Mouse (Mus musculus) MEL (cell line): ENCODE measurements at regions not wholly inside any gene's neighbourhood (a gene's known extent, or its start where the extent isn't known, plus 50 kb on each side); places are given as distances from the start of the nearest gene placed in this dataset.
"Not testable (repeated sequence)": the region's sequence is repeated elsewhere in the genome, so short reads cannot be mapped to it uniquely, and the experiment has no call there.

Experiments
- DNase-seq: peaks from one replicate; pipeline ENCODE4 v3.0.0; 2011; ENCODE audit warnings: low read depth, low spot score
- H3K27ac ChIP-seq: 2 replicates; pipeline ENCODE4 v1.5.1; 2012; ENCODE audit warnings: low read depth, mild to moderate bottlenecking, control low read depth, low read length, moderate library complexity; ENCODE audit not compliant: control insufficient read depth
- H3K27me3 ChIP-seq, 2 experiments: fragments of 150-350 bp in 1 of 2; sonication (generic) in 1 of 2; 2 replicates each; pipeline ENCODE4 v1.6.1; 2012; ENCODE audit warnings: low read length in 2 of 2, mild to moderate bottlenecking in 2 of 2, improper control_type of control experiment in 1 of 2, moderate library complexity in 1 of 2; ENCODE audit not compliant: insufficient read depth in 2 of 2, control insufficient read depth in 1 of 2
- H3K36me3 ChIP-seq, 2 experiments: 2 replicates each; pipeline ENCODE4 v1.6.1; 2012 to 2014; ENCODE audit warnings: low read length in 2 of 2, improper control_type of control experiment in 1 of 2, inconsistent platforms in 1 of 2, mild to moderate bottlenecking in 1 of 2; ENCODE audit not compliant: insufficient read depth in 2 of 2, control insufficient read depth in 1 of 2
- H3K4me1 ChIP-seq, 2 experiments: fragments of 150-350 bp in 1 of 2; sonication (generic) in 1 of 2; 2 replicates each; pipeline ENCODE4 v1.6.1; 2012; ENCODE audit warnings: low read length in 2 of 2, improper control_type of control experiment in 1 of 2, mild to moderate bottlenecking in 1 of 2; ENCODE audit not compliant: insufficient read depth in 2 of 2, control insufficient read depth in 1 of 2
- H3K4me3 ChIP-seq, 2 experiments: fragments of 150-350 bp in 1 of 2; sonication (generic) in 1 of 2; 2 replicates each; pipeline ENCODE4 v1.5.1; 2012; ENCODE audit warnings: low read depth in 2 of 2, low read length in 2 of 2, mild to moderate bottlenecking in 2 of 2, moderate library complexity in 2 of 2, control low read depth in 1 of 2, improper control_type of control experiment in 1 of 2; ENCODE audit not compliant: control insufficient read depth in 1 of 2, insufficient read depth in 1 of 2
- H3K79me2 ChIP-seq: 2 replicates; pipeline ENCODE4 v1.6.1; 2012; ENCODE audit warnings: mild to moderate bottlenecking, low read length, moderate library complexity; ENCODE audit not compliant: control insufficient read depth, poor library complexity, insufficient read depth
- H3K9ac ChIP-seq: 2 replicates; pipeline ENCODE4 v1.6.1; 2012; ENCODE audit warnings: low read depth, mild to moderate bottlenecking, control low read depth, low read length, moderate library complexity; ENCODE audit not compliant: control insufficient read depth, poor library complexity, severe bottlenecking
- H3K9me3 ChIP-seq: fragments of 150-350 bp; sonication (generic); replicated peaks from 2 replicates; pipeline ENCODE4 v1.6.1; 2012; ENCODE audit warnings: mild to moderate bottlenecking, low read length, improper control_type of control experiment, moderate library complexity; ENCODE audit not compliant: insufficient read depth
- CHD1 ChIP-seq: IDR thresholded peaks from 2 replicates; pipeline ENCODE4 v1.6.1; 2012; ENCODE audit warnings: low read depth, mild to moderate bottlenecking, inconsistent platforms, low read length, improper control_type of control experiment
- ELF1 ChIP-seq: IDR thresholded peaks from 2 replicates; pipeline ENCODE4 v1.6.1; 2014; ENCODE audit warnings: low read depth, mild to moderate bottlenecking, inconsistent platforms, low read length, improper control_type of control experiment, moderate library complexity
- ETS1 ChIP-seq: IDR thresholded peaks from 2 replicates; pipeline ENCODE4 v1.6.1; 2012; ENCODE audit warnings: low read depth, mild to moderate bottlenecking, inconsistent platforms, low read length, improper control_type of control experiment, moderate library complexity
- JUND ChIP-seq: IDR thresholded peaks from 2 replicates; pipeline ENCODE4 v1.6.1; 2011; ENCODE audit warnings: low read depth, mild to moderate bottlenecking, improper control_type of control experiment, low read length
- KAT2A ChIP-seq: conservative IDR thresholded peaks from 2 replicates; pipeline ENCODE4 v1.6.1; 2012; ENCODE audit warnings: low read depth, low read length, improper control_type of control experiment, inconsistent platforms
- MAZ ChIP-seq: IDR thresholded peaks from 2 replicates; pipeline ENCODE4 v1.6.1; 2012; ENCODE audit warnings: low read depth, mild to moderate bottlenecking, inconsistent platforms, low read length, improper control_type of control experiment
- POLR2A ChIP-seq, 2 experiments: IDR thresholded peaks; 2 replicates each; pipeline ENCODE4 v1.6.1; 2011 to 2012; ENCODE audit warnings: low read length in 2 of 2, mild to moderate bottlenecking in 2 of 2, control low read depth in 1 of 2, improper control_type of control experiment in 1 of 2, low read depth in 1 of 2, moderate library complexity in 1 of 2; ENCODE audit not compliant: control insufficient read depth in 1 of 2, insufficient read depth in 1 of 2, poor library complexity in 1 of 2
- POLR2AphosphoS5 ChIP-seq: IDR thresholded peaks from 2 replicates; pipeline ENCODE4 v1.6.1; 2012; ENCODE audit warnings: low read depth, borderline replicate concordance, mild to moderate bottlenecking, inconsistent platforms, low read length, moderate library complexity, mixed read lengths
- SMC3 ChIP-seq: IDR thresholded peaks from 2 replicates; pipeline ENCODE4 v1.6.1; 2011; ENCODE audit warnings: low read depth, low read length, improper control_type of control experiment
- TAL1 ChIP-seq: IDR thresholded peaks from 2 replicates; pipeline ENCODE4 v1.6.1; 2012; ENCODE audit warnings: mild to moderate bottlenecking, inconsistent platforms, low read length, moderate library complexity, mixed read lengths
- ZC3H11A ChIP-seq: IDR thresholded peaks from 2 replicates; pipeline ENCODE4 v1.6.1; 2012; ENCODE audit warnings: low read depth, mild to moderate bottlenecking, inconsistent platforms, low read length, improper control_type of control experiment
- ZKSCAN1 ChIP-seq: IDR thresholded peaks from 2 replicates; pipeline ENCODE4 v1.6.1; 2012; ENCODE audit warnings: low read depth, mild to moderate bottlenecking, inconsistent platforms, low read length, improper control_type of control experiment, moderate library complexity
- ZMIZ1 ChIP-seq: IDR thresholded peaks from 2 replicates; pipeline ENCODE4 v1.6.1; 2012; ENCODE audit warnings: low read depth, mild to moderate bottlenecking, inconsistent platforms, low read length, improper control_type of control experiment, moderate library complexity

DNA sequence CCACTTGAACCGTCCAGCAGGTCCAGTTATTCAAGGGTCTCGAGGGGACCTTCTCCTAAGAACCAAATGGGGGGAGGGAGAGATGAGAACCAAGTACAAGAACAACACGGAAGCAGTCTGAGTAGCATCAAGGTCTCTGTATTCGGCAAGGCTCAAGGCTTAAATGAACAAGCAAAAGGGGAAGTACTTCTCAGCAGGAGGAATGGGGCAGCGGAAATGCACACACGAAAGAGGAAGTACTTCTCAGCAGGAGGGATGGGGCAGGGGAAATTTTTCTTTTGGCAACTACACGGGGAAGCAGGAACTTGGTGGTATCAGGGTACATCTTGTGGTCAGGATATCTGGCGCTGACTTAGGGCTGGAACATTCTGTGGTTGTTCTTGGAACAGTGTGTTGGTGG lies 536.5 kb downstream of the Amd2 start:
- not testable (repeated sequence) for H3K27ac ChIP-seq, H3K9me3 ChIP-seq, H3K27me3 ChIP-seq, H3K4me3 ChIP-seq, H3K9ac ChIP-seq, H3K4me1 ChIP-seq, H3K36me3 ChIP-seq, H3K79me2 ChIP-seq
- DNase-seq = peak; percentile 12

DNA sequence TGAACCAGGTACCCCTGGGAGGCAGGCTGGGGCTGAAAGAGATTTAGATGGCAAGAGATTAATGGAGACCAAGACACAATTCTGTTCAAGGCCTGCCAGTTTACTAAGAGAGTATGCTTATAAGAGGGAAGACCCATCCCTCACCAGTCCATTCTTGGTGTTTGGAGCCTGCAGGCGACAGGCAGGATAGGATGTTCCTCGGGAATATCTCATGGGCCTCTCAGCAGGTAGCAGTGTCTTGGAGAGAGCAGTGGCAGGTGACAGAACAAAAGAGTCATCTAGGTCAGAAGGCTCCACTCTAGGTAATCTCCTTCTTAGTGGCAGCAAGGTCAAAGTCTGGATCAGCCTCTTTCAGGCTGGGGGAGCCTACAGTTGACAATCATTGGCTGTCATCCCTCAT lies 555.5 kb downstream of the Amd2 start:
- H3K27ac ChIP-seq = not testable (repeated sequence)

DNA sequence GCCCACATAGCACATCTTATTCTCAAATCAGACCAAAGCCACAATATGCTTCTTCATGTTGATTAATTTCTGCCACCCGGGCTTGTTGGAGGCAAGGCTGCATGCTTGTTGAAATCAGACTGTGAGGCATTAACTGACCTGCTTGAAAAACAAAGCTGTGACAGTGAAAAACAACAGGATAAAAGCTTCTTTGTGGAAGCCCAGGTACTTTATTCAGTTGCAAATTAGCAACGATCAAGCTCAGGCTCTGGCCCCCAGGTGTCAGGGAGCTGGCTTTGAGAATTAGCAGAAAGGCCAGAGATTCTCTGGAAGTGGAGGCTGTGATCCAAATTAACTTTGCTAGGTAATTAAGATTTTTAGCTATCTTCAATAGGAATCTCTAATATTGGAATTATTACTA lies 560.4 kb downstream of the Amd2 start:
- not testable (repeated sequence) for H3K9me3 ChIP-seq, H3K27me3 ChIP-seq, DNase-seq, H3K36me3 ChIP-seq, H3K27ac ChIP-seq, H3K4me1 ChIP-seq, H3K9ac ChIP-seq, H3K79me2 ChIP-seq, H3K4me3 ChIP-seq

More for the DNA sequence above, 555.5 kb downstream of the Amd2 start:
- H3K36me3 ChIP-seq, H3K4me3 ChIP-seq, H3K27me3 ChIP-seq, H3K9ac ChIP-seq, H3K9me3 ChIP-seq, H3K79me2 ChIP-seq, H3K4me1 ChIP-seq, DNase-seq: not testable (repeated sequence)

DNA sequence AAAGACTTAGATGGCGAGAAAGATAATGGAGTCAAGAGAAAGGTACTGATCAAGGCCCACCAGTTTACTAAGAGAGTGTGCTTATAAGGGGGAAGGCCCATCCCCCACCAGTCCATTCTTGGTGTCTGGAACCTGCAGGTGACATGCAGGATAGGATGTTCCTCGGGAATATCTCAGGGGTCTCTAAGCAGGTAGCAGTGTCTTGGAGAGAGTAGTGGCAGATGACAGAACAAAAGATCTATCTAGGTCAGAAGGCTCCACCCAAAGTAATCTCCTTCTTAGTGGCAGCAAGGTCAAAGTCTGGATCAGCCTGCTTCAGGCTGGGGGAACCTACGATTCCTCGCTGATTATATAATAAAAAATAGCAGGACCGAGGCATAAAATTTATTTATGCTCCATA lies 561.0 kb downstream of the Amd2 start:
- Histone ChIP-seq H3K9ac (no peak overlapping the region), H3K9me3 (no peaks in the 10 kb centered on the region), H3K4me3 (no peak overlapping the region), H3K36me3 (no peaks in the 10 kb centered on the region), H3K27ac (no peak overlapping the region), H3K4me1 (no peaks in the 10 kb centered on the region), H3K79me2 (no peaks in the 10 kb centered on the region), H3K27me3 (no peaks in the 10 kb centered on the region)
- TF ChIP-seq KAT2A (no peak), SMC3 (no peak), JUND (no peak), ZMIZ1 (no peak), POLR2AphosphoS5 (no peak), MAZ (no peak), ETS1 (no peak), ELF1 (no peak), ZKSCAN1 (no peak), POLR2A (IDR thresholded peaks at IDR 0.05; ENCODE audit: control insufficient read depth in 1 of 2, insufficient read depth in 1 of 2, low read depth in 1 of 2, low read length in 2 of 2, poor library complexity in 1 of 2) (no peak), CHD1 (no peak), TAL1 (no peak), ZC3H11A (no peak)
- no peak for DNase-seq
